Mouse (Mus musculus): ENCODE data around the gene Net1. TPM values are rescaled to one million over a fixed set of nuclear protein-coding genes. Genes with fewer than 3 reads are reported as not detected.
"Not testable (repeated sequence)": the region's sequence is repeated elsewhere in the genome, so short reads cannot be mapped to it uniquely, and the experiment has no call there.

The Net1 gene
- polyA plus RNA-seq, 1 experiment = 18.5 TPM

GRCm38 (mm10) chr13:3850330-3850729 is 67.7 kb downstream of the Net1 start:
- H3K4me3 ChIP-seq (ENCODE audit: insufficient read depth, low read length) = no peak overlapping the region
- TF ChIP-seq POLR2A (IDR thresholded peaks at IDR 0.05; ENCODE audit: extremely low read depth, insufficient read depth, low read length) = no peak
- TF ChIP-seq CTCF (IDR thresholded peaks at IDR 0.05; ENCODE audit: extremely low read depth, insufficient read depth, low read length) = no peak
- no peaks in the 10 kb centered on the region for H3K4me1 ChIP-seq (ENCODE audit: control insufficient read depth, insufficient read depth, low read length)
- H3K27ac ChIP-seq (ENCODE audit: insufficient read depth, low read length) = no peak overlapping the region

- not testable (repeated sequence) for H3K27ac ChIP-seq (ENCODE audit: insufficient read depth, low read length); H3K4me3 ChIP-seq (ENCODE audit: insufficient read depth, low read length); H3K4me1 ChIP-seq (ENCODE audit: control insufficient read depth, insufficient read depth, low read length)
These were observed 77.4 kb downstream of the Net1 start for GRCm38 (mm10) chr13:3840662-3841061.

- not testable (repeated sequence) for H3K4me1 ChIP-seq (ENCODE audit: control insufficient read depth, insufficient read depth, low read length); H3K27ac ChIP-seq (ENCODE audit: insufficient read depth, low read length); H3K4me3 ChIP-seq (ENCODE audit: insufficient read depth, low read length)
These were observed 80.7 kb downstream of the Net1 start, which contains the start of gene Calm4 for GRCm38 (mm10) chr13:3837312-3837807. Gene Calm4, plus strand, starts transcription at chr13:3837757.

- H3K4me3 ChIP-seq (ENCODE audit: insufficient read depth, low read length); H3K4me1 ChIP-seq (ENCODE audit: control insufficient read depth, insufficient read depth, low read length); H3K27ac ChIP-seq (ENCODE audit: insufficient read depth, low read length): not testable (repeated sequence)
These were observed 84.4 kb downstream of the Net1 start for GRCm38 (mm10) chr13:3833644-3834043.

GRCm38 (mm10) chr13:3832450-3832849 is 85.6 kb downstream of the Net1 start:
- Histone ChIP-seq H3K4me3 (ENCODE audit: insufficient read depth, low read length) (no peak overlapping the region), H3K27ac (ENCODE audit: insufficient read depth, low read length) (no peak overlapping the region), H3K4me1 (ENCODE audit: control insufficient read depth, insufficient read depth, low read length) (no peaks in the 10 kb centered on the region)
- TF ChIP-seq POLR2A (IDR thresholded peaks at IDR 0.05; ENCODE audit: extremely low read depth, insufficient read depth, low read length) (no peak), CTCF (IDR thresholded peaks at IDR 0.05; ENCODE audit: extremely low read depth, insufficient read depth, low read length) (no peak)

Other genes starting within 250 kb of the Net1 start
- not detected in 2 replicates for gene Calml3, start 113.9 kb downstream of the Net1 start, polyA plus RNA-seq (2012; rRNA removed)
- gene Calm4, start 80.5 kb downstream of the Net1 start, polyA plus RNA-seq (2012; rRNA removed) = not detected in 2 replicates
- not detected in 2 replicates for gene Calm5, start 64.0 kb downstream of the Net1 start, polyA plus RNA-seq (2012; rRNA removed)
- not detected in 2 replicates for gene Tubal3, start 54 bp upstream of the Net1 start, polyA plus RNA-seq (2012; rRNA removed)
- gene Ucn3, start 27.1 kb upstream of the Net1 start, polyA plus RNA-seq (2012; rRNA removed) = not detected in 2 replicates
- 1.7 and 2.6 TPM in 2 replicates for gene Akr1c14, start 130.8 kb upstream of the Net1 start, polyA plus RNA-seq (2012; rRNA removed)
- 1.8 and 2.0 TPM in 2 replicates for gene Akr1c18, start 232.4 kb upstream of the Net1 start, polyA plus RNA-seq (2012; rRNA removed)